Mouse (Mus musculus) large intestine, adult 2 months (tissue): ENCODE measurements around the gene Map3k9. TPM values are rescaled to one million over a fixed set of nuclear protein-coding genes. Genes with fewer than 3 reads are reported as not detected.
A peak's percentile ranks its signal among the peaks of the same experiment; 100 is the strongest.

Experiments
- DNase-seq: peaks from one replicate; pipeline ENCODE4 v3.0.0-alpha.2; 2012; ENCODE audit warnings: low read depth, low spot score
- WGBS: fragments of 180-500 bp; shearing (Covaris S2); methylation state at CpG from one replicate; pipeline ENCODE4 v1.1.7; 2018; 5-methylcytosine and 5-hydroxymethylcytosine counted together
- polyA plus RNA-seq: library from polyadenylated mRNA; depleted of rRNA; stranded (reverse); fragments of >200 nt; gene quantifications from 2 replicates; pipeline ENCODE4 v1.2.3, GENCODE M21; 2012; rRNA removed

Map3k9 gene
- 3.0 and 4.3 TPM in 2 replicates for polyA plus RNA-seq

DNA sequence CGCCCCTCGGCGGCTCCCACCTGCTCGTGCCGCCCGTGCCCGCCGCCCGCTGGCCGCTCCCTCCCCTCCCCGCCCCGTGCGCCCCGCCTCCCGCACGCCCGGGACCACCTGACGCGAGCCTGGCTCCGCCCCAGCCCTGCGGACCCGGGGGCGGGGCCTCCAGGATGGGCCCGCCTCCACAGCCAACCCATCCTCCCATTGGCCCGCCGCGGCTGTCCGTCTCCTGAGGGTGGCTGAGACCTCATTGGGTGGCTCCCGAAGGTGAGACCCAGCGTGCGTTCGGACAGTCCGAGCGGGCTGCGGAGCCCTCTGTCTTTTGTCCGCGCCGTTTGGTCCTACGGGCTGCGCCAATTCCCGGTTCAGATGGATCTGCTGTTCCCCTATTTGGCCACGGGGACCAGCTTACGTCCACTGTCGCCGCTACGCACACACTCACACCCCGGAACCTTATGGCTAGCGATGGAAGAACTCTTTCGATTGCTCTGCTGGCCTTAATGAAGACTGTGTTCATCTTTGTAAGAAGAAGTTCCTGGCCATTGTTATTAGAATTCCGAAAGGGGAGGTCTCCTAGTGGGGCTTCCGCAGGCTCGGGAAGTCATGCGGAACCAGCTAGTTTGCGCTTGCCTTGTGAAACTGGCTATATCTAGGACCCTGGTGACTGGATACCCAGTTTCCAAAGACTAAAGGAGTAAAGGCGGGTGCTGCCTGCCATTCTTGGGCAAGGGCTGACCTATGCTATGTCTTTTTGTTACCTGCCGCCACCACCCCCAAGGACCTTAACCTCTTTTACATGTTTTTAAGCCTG is at the start of gene Map3k9:
Gene Map3k9, minus strand, starts transcription at position 71 of the 805 bp plus-strand sequence.
- 2% methylated on average over 44 of the region's 56 CpGs for WGBS
- peak; percentile 64 for DNase-seq

DNA sequence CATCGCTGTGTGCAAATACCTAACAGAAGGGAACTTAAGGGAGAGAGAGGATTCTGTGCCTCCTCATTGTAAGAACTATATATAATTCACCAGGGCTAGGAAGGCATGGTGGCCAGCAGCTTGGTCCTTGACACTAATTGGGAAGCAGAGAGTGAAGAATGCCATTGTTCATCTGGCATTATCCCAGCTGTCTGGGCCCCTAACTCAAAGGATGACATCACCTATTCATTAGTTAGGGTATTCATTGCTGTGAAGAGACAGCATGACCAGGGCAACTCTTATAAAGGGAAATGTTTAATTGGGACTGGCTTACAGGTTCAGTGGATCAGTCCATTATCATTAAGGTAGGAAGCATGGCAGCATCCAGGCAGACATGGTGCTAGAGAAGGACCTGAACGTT is 47.4 kb upstream of the Map3k9 start:
- 71% methylated on average over 2 of the region's 2 CpGs for WGBS
- DNase-seq = no peak

DNA sequence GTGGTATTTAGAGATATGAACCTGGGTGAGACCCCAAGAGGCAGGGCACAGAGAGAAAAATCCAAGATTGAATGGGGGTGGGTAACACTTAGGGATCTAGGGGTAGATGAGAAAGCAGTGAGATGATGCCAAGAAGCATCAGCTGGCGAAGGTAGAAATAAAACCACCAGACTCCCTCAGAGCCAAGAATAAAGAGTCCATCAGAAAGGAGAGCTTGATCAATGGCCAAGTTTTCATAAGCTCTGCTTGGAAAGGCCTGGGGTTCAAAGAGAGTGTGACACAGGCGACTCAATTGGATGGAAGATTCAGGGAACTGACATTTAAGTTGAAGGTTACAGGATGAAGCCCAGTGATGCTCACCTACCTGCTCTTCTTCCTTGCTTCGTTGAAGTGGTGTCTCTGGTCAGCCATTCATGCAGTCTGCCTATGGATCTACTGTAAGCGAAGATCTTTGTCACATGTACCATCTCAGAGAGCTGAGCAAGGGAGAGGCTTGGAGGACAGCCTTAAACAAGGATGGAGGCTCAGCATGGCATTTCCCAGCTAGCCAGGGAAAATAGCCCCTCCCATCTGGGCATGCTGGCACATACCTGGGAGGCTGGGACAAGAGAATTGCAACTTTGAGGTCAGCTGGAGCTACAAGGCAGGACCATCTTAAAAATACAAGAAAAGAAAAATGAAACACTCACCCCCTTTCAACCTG is 42.0 kb upstream of the Map3k9 start:
- DNase-seq = no peak
- 88% methylated on average over 4 of the region's 4 CpGs for WGBS

DNA sequence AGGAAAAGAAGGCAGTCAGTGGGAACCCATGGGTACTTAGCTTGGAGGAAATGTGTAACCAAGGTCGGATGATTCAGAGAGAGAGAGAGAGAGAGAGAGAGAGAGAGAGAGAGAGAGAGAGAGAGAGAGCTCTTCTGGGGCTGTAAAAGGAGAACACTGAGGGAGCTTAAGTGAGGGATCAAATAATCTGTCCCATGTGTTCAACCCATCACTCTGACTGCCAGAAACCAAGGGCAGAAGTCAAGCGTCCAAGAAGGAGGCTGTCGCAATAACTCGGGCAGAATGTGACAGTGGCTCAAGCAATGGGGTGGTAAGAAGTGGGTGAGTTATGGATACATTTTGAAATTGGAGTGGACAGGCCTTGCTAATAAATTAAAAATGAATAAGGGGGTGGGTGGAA is 41.2 kb upstream of the Map3k9 start:
- 71% methylated on average over 4 of the region's 4 CpGs for whole genome bisulfite sequencing
- no peak for DNase-seq

DNA sequence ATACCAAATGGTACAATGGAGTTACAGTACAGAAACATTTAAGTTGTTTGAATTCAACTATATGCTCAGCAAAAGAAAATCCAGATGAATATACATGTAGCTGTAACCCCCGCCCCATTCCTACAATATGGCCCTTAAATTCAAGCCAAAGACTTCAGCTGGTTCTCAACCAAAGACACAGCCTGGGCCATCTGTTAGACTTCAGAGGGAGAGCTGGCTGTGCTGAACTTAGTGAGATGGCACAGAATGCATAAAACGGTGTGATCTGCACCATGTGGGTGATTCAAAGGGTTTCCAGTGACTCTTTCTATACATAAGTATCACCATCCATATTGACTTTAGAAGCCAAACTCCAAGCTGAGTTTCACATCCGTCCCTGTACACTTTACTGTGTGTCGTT is 39.7 kb upstream of the Map3k9 start:
- WGBS = 93% methylated on average over 4 of the region's 4 CpGs
- no peak for DNase-seq

DNA sequence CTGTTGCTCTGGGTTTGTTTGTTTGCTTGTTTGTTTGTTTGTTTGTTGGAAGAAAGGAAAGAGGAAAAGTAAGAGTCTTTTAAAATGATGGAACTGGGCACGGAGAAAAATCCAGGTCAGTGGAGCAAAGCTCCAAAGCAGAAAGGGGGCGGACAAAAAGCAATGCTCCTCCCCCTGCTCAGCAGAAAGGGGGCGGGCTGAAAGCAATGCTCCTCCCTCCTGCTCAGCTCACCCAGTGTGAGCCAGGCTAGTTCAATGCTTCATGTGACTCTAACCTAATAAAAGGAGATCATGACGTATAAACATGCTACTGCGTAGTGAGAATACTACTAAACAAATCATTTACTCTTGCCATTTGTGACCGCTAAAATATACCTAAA is 36.1 kb upstream of the Map3k9 start:
- WGBS = 61% methylated on average over 6 of the region's 6 CpGs
- DNase-seq = no peak

DNA sequence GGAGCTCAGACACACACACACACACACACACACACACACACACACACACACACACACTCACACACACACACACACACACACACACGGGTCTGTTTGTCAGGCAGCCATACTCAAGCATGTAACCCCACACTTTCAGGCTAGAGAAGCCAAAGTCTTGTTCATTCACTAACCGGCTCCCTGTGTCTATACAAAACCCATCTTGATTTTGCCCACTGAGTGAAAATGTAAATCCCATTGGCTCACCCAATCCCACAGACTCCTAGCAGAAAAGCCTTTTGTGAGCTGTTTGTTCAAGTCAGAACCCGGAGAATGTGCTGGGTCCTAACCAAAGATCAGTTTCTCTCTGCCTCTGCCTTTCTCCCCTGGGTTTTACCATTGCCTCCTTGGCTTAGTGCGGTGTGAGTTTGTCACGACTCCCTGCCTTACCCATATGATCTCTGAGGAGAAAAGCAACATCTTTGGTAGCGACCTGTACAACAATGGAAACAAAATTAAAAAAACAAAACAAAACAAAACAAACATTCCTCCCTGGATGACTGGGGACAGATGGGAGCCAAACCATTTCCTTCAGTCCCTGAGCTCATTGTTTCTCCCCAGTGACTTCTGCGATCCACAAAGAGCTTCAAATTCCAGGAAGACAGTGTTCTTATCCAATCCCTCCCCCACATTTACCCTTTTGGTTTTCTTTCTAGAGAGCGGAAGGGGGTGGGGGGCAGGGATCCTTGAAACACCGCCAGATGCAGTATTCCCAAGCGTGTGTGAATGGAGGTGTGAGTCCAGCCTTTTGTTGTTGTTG is 35.6 kb upstream of the Map3k9 start:
- WGBS = 46% methylated on average over 10 of the region's 10 CpGs
- DNase-seq = no peak

DNA sequence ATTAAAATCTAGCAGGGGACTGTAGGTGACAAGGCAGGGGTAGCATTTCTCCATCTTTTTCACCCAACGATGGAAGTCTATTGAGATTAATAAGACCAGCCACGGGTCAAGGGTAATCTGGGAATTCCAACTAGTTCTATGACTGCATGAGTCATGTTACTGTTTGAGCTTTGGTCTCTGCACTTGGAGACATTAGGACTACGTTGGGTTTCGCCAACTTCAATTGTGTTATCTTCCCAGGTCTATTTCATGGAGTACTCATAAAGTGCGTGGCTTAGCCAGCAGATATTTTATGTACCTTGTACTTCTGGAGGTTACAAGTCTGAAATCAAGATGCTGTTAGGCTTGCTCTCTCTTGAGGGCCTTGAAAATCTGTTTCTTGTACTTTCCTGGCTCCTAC is 33.8 kb upstream of the Map3k9 start:
- 62% methylated on average over 5 of the region's 5 CpGs for WGBS
- DNase-seq = no peak

DNA sequence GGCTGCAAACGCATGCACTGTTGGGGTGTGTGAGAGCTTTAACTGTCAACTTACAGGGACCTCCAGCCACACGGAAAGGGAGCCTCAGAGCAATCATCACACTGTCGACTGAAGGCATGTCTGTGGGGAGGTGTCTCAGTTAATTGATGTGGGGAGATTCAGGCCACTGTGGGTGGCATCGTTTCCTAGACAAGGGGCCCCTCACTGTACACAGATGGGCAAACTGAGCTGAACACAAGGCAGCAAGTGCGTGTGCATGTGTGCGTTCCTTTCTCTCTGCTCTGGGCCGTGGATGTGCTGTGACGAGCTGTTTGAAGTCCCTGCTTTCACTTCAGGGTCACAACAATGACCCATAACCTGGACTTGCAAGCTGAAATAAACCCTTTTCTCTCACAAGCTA is 29.4 kb upstream of the Map3k9 start:
- no peak for DNase-seq

DNA sequence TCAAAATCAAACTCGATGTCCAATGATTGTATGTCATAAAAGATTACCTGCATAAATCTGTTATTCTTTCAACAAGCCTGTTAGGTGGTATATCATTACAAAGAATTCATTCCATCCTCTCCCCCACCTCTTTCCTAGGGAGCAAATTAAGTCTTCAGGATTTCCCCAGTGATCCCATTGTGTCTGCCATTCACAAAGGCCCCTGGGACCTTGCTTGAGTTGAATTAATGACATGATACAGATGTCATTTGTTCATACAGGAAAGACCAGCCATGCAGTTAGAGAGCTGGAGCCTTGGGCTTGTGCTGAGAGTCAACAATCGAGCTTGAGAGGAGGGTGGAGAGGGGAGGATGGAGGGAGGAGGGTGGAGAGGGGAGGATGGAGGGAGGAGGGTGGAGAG is 27.6 kb upstream of the Map3k9 start:
- DNase-seq = no peak
- 31% methylated on average over 2 of the region's 2 CpGs for WGBS

More for the DNA sequence above, 29.4 kb upstream of the Map3k9 start:
- WGBS = 61% methylated on average over 8 of the region's 8 CpGs

DNA sequence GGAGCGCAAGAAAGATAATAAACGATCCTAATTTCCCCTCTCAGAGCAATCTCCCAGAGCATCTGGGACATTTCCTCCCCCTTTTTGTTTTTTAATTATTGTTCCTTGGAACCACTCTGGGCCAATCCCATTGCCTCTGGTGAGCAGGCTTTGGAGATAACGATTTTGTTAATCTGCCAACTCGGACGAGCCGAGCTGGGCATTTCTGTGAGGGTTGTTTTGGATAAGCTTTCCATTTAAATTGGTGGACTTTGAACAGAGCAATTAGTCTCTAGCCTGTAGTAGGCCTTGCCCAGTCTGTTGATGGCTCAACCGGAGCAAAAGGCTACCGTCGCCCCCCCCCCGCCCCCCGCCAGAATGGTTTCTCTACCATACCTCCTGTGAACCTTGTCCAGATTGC is 27.0 kb upstream of the Map3k9 start:
- 12% methylated on average over 11 of the region's 11 CpGs for WGBS
- DNase-seq = no peak

DNA sequence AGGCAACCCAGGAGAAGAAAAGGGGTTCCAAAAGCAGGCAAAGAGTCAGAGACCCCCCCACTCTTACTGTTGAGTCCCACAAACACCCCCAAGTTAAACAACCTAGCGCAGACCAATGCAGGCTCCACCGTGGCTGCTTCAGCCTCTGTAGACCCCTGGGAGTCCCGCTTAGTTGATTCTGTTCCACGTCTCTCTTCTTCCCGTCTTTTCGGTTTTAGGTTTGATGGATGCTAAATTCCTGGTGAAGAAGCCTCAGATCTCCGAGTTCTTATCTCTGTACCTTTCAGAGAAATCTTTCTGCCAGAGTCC is 26.5 kb upstream of the Map3k9 start:
- no peak for DNase-seq
- WGBS = 7% methylated on average over 7 of the region's 7 CpGs

DNA sequence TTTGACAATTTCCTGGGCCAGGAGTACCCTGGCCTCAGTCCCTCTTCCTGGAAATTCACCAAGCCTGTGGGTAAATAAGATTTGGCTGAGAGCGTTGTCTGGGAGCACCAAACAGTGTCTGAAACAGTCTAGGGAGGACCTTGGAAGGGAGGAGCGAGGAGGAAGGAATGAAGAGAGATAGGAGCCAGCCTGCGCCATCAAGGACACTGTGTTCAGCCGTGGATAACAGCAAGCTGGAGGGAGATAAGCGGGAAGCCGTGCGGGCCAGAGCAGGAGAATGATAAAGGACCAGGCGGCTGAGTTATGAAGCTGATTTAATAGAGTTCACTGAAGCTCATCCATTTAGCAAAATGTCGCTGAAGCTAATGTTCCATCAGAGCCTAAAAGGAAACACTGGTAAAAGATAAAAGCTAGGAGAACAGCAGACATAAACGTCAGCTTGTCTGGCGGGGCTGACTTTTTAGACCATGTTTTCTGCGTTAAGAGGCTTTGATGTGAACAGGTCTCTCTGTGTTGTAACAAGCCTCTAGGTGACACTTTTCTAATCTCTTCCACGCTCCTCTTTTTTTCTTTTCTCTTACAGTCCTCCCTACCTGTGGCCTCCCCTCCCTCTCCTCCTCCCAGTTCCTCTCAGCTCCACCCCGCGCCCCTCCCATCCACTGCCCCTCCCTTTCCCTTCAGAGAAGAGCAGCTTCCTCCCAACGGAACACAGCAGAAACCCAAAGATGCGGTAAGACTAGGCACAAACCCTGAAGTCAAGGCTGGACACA is 26.0 kb upstream of the Map3k9 start:
- DNase-seq = peak; percentile 35
- WGBS = 14% methylated on average over 17 of the region's 17 CpGs

DNA sequence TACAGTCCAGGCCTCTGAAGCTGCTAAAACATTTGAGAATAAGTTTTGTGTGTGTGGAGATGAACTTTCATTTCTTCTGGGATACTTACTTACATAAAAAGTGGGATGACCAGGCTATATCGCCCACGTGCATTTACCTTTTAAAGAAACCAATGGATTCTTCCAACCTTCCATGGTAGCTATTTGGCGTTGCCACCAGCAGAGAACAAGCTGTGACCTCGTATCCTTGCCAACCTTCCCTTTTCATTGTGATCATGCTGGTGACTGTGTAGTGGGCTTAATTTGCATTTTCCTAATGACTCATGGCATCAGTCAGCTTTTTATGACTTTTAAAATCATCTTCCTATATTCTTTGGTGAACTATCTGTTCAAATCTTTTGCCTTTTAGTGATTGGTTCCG is 25.1 kb upstream of the Map3k9 start:
- DNase-seq = no peak

DNA sequence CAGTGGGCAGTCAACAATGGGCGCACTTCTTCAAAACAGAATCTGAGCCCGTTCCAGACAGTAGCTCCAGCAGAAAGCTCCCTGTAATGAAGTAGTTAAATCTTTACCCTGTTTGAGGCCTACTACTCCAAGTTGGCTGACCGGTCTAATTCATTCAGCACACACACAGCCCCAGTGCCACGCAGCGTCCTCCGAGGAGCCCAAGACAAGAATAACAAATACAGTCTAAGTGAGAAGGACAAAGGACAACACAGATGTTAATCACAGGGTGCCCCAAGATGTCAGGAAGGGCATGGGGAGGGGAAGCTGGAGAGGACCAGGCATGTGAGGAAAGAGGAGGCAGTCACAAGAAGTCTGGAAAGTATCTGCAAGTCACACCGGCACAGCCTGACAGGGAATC is 22.8 kb upstream of the Map3k9 start:
- WGBS = 78% methylated on average over 7 of the region's 7 CpGs

More for the DNA sequence above, 25.1 kb upstream of the Map3k9 start:
- WGBS = 90% methylated on average over 5 of the region's 5 CpGs

DNA sequence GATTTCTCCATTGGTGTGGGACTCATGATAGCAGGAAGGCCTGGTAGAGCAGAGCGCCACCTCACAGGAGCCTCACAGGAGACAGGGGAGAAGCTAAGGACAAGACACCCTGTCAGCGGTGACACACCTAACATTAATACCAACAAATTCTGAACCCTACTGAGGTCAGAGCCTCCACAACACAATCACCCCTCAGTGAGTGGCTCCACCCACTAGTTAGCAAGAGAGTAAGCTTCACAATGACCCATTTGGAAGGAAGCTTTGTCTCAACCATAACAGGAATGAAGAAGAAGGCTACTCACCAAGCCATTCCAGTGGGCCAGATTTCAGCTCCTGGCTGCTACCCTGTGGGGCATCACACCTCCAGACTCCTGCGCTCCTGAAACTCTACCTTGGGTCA is 22.0 kb upstream of the Map3k9 start:
- WGBS = 97% methylated on average over 3 of the region's 3 CpGs
- no peak for DNase-seq

More for the DNA sequence above, 22.8 kb upstream of the Map3k9 start:
- no peak for DNase-seq

DNA sequence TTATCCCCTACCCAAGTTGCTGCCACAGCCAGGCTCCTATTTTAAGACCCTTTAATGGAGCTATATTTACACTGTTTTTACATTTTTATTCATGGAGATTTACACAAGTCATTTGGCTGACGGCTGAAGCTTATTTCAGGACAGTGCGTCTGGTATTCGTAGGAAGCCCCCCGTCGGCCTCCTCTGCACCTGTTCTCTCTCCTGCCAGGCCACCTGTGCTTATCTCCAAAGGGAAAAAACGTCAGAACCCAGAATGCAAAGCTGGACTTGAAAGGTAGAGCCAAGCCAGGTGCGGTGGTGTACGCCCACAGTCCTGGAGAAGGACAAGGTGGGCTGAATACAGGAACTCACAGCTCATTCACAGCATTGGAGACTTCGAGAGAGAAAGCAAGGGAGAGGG is 20.2 kb upstream of the Map3k9 start:
- WGBS = 76% methylated on average over 9 of the region's 9 CpGs

DNA sequence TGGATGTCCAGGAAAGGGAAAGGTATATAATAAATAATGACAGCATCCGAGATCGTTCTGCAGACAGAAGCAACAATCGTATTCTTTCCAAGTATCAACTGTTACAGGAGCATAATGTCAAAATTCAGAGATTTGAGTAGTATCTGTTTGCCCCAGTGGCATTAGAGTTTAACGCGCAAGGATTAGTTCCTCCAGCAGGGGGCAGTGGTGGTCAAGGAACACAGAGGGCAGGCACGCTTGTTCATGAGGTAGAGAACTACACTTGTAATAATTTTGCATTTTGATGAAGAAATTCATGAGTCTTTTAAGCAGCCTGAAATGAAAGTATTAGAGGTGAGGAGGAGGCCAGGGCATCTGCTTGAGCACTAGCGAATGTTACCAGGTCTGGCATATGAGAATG is 15.6 kb upstream of the Map3k9 start:
- WGBS = 7% methylated on average over 7 of the region's 7 CpGs
- peak; percentile 66 for DNase-seq

More for the DNA sequence above, 20.2 kb upstream of the Map3k9 start:
- DNase-seq = no peak

DNA sequence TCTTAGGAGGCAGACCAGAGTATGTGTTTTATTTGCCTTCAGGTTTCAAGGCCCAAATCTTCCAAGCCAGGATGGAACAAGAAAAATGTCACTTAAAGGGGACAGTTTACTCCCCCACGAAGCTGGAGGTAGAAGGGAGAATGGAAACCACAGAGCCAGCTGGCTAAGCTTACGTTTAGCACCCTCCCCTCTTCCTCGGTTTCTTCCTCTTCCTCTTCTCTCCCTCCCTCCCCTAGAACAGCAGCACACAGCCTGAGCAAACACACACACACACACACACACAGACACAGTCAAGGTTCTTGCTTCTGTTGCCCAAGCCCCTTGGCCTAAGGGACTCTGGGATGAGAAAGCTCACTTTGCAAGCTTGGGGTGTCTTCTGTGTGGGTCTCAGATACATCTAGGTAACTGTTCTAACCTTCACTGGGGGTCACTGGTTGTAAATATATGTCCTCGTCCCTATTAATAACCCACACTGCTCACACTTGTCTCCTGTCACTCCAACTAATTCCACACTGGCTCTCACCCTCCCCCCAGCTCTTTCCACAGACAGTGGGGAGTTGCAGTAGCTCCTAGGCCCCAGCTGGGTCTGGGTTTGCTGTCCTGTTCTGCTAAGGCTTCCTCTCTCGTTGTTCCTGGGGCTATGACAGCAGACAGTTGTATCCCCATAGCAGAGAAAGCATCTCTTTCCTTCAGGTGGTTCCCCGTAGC is 11.7 kb upstream of the Map3k9 start:
- 62% methylated on average over 6 of the region's 6 CpGs for WGBS
- DNase-seq = no peak
